Mouse (Mus musculus) CH12.LX (cell line): ENCODE results near the gene Insrr. TPM values are rescaled to one million over a fixed set of nuclear protein-coding genes. Genes with fewer than 3 reads are reported as not detected.

Source experiments
- DNase-seq: peaks from one replicate; pipeline ENCODE4 v3.0.0-alpha.2; 2013; ENCODE audit errors: extremely low read depth
- H3K27ac ChIP-seq: 2 replicates; pipeline ENCODE4 v1.5.1; 2012; ENCODE audit warnings: low read depth, mild to moderate bottlenecking, control low read depth, moderate library complexity; ENCODE audit not compliant: insufficient read depth
- H3K27me3 ChIP-seq: replicated peaks from 2 replicates; pipeline ENCODE3; 2012; ENCODE audit warnings: inconsistent platforms
- H3K36me3 ChIP-seq, 2 experiments: replicated peaks in 1 of 2; 2 replicates each; pipeline versions ENCODE3 to v1.6.1; 2012; ENCODE audit warnings: inconsistent platforms in 1 of 2, low read length in 1 of 2, mild to moderate bottlenecking in 1 of 2, mixed read lengths in 1 of 2, moderate library complexity in 1 of 2; ENCODE audit not compliant: control insufficient read depth in 1 of 2, insufficient read depth in 1 of 2
- H3K4me1 ChIP-seq, 2 experiments: 2 replicates each; pipeline ENCODE4 v1.6.1; 2012; ENCODE audit warnings: inconsistent platforms in 1 of 2, moderate library complexity in 1 of 2; ENCODE audit not compliant: insufficient read depth in 2 of 2, control insufficient read depth in 1 of 2
- H3K4me2 ChIP-seq: 2 replicates; pipeline ENCODE4 v1.6.1; 2012; ENCODE audit warnings: low read depth, mild to moderate bottlenecking, control low read depth; ENCODE audit not compliant: poor library complexity, insufficient read depth, severe bottlenecking
- H3K4me3 ChIP-seq, 3 experiments: fragments of 150-350 bp in 1 of 3; sonication (generic) in 1 of 3; replicated peaks in 1 of 3; 2 replicates each; pipeline versions ENCODE3 to v1.5.1; 2011 to 2012; ENCODE audit warnings: low read depth in 2 of 3, low read length in 2 of 3, mild to moderate bottlenecking in 2 of 3, moderate library complexity in 2 of 3, control low read depth in 1 of 3, improper control_type of control experiment in 1 of 3, inconsistent platforms in 1 of 3, mixed read lengths in 1 of 3; ENCODE audit not compliant: poor library complexity in 1 of 3
- H3K79me2 ChIP-seq: replicated peaks from 2 replicates; pipeline ENCODE4 v1.6.1; 2012; ENCODE audit warnings: mild to moderate bottlenecking, moderate library complexity; ENCODE audit not compliant: control insufficient read depth, poor library complexity, insufficient read depth, severe bottlenecking; ENCODE audit errors: extremely low read depth
- H3K9ac ChIP-seq: 2 replicates; pipeline ENCODE4 v1.6.1; 2012; ENCODE audit warnings: low read depth, mild to moderate bottlenecking, control low read depth, moderate library complexity; ENCODE audit not compliant: insufficient read depth
- H3K9me3 ChIP-seq: replicated peaks from 2 replicates; pipeline ENCODE3; 2012; ENCODE audit warnings: low read length, inconsistent platforms, mixed read lengths
- CHD1 ChIP-seq: IDR thresholded peaks from 2 replicates; pipeline ENCODE4 v1.6.1; 2012; ENCODE audit warnings: low read depth, low read length, improper control_type of control experiment, inconsistent platforms
- CTCF ChIP-seq, 2 experiments: IDR thresholded peaks in 1 of 2; conservative IDR thresholded peaks in 1 of 2; 2 replicates each; pipeline ENCODE4 v1.5.1; 2011 to 2012; ENCODE audit warnings: low read depth in 2 of 2, low read length in 2 of 2, improper control_type of control experiment in 1 of 2, inconsistent platforms in 1 of 2, mild to moderate bottlenecking in 1 of 2, moderate library complexity in 1 of 2
- E2F4 ChIP-seq: IDR thresholded peaks from 2 replicates; pipeline ENCODE4 v1.6.1; 2011; ENCODE audit warnings: low read depth, low read length, improper control_type of control experiment; ENCODE audit not compliant: insufficient replicate concordance
- ETS1 ChIP-seq: conservative IDR thresholded peaks from 2 replicates; pipeline ENCODE4 v1.6.1; 2012; ENCODE audit warnings: low read depth, mild to moderate bottlenecking, inconsistent platforms, low read length, improper control_type of control experiment, moderate library complexity
- HCFC1 ChIP-seq: IDR thresholded peaks from 2 replicates; pipeline ENCODE4 v1.6.1; 2012; ENCODE audit warnings: low read depth, mild to moderate bottlenecking, inconsistent platforms, low read length, improper control_type of control experiment
- IRF4 ChIP-seq: IDR thresholded peaks from 2 replicates; pipeline ENCODE4 v1.6.1; 2014; ENCODE audit warnings: low read depth, mild to moderate bottlenecking, inconsistent platforms, low read length, improper control_type of control experiment
- KAT2A ChIP-seq: IDR thresholded peaks from 2 replicates; pipeline ENCODE4 v1.6.1; 2012; ENCODE audit warnings: low read length, improper control_type of control experiment, inconsistent platforms; ENCODE audit not compliant: insufficient replicate concordance
- MYC ChIP-seq: IDR thresholded peaks from 2 replicates; pipeline ENCODE4 v1.6.1; 2011; ENCODE audit warnings: low read depth, mild to moderate bottlenecking, improper control_type of control experiment, low read length
- NRF1 ChIP-seq: IDR thresholded peaks from 2 replicates; pipeline ENCODE4 v1.6.1; 2014; ENCODE audit warnings: low read depth, mild to moderate bottlenecking, inconsistent platforms, low read length, improper control_type of control experiment, moderate library complexity
- SIN3A ChIP-seq: IDR thresholded peaks from 2 replicates; pipeline ENCODE4 v1.6.1; 2012; ENCODE audit warnings: low read length, improper control_type of control experiment, inconsistent platforms
- UBTF ChIP-seq: IDR thresholded peaks from 2 replicates; pipeline ENCODE4 v1.6.1; 2012; ENCODE audit warnings: low read depth, mild to moderate bottlenecking, inconsistent platforms, low read length, improper control_type of control experiment, moderate library complexity
- USF2 ChIP-seq: conservative IDR thresholded peaks from 2 replicates; pipeline ENCODE4 v1.6.1; 2011; ENCODE audit warnings: low read depth, low read length, improper control_type of control experiment
- ZC3H11A ChIP-seq: IDR thresholded peaks from 2 replicates; pipeline ENCODE4 v1.6.1; 2012; ENCODE audit warnings: low read depth, mild to moderate bottlenecking, inconsistent platforms, low read length, improper control_type of control experiment
- ZKSCAN1 ChIP-seq: IDR thresholded peaks from 2 replicates; pipeline ENCODE4 v1.6.1; 2012; ENCODE audit warnings: low read depth, inconsistent platforms, low read length, improper control_type of control experiment, borderline replicate concordance
- ZMIZ1 ChIP-seq: IDR thresholded peaks from 2 replicates; pipeline ENCODE4 v1.6.1; 2012; ENCODE audit warnings: low read depth, mild to moderate bottlenecking, inconsistent platforms, low read length, improper control_type of control experiment
- dilution Hi-C: fragments of 300-500 bp; cut with MboI; formaldehyde crosslinking; loops from 2 replicates; pipeline ENCODE4 v1.14.3; 2020; ENCODE audit warnings: low sequenced_read_pairs; ENCODE audit not compliant: extremely low pct_unique_long_range_greater_than_20kb, extremely low pct_ligation_motif_present
- in situ Hi-C: fragments of 300-500 bp; cut with MboI; formaldehyde crosslinking; loops from 3 replicates; pipeline ENCODE4 v1.14.3; 2019; ENCODE audit warnings: low sequenced_read_pairs, low pct_ligation_motif_present, low pct_unique_long_range_greater_than_20kb, mixed read lengths
- polyA plus RNA-seq: library from polyadenylated mRNA; unstranded; fragments of >175 nt; gene quantifications from 2 replicates; pipeline ENCODE4 v1.2.1, GENCODE M21; 2012; ENCODE audit warnings: low read depth; ENCODE audit not compliant: insufficient read length
- total RNA-seq, 2 experiments: library from RNA; depleted of rRNA; stranded (reverse); fragments of 300-350 nt in 1 of 2; fragments of >200 nt in 1 of 2; gene quantifications; 2 replicates each; pipeline ENCODE4 v1.2.3; 2012 to 2014

The Insrr gene
- total and polyA plus RNA-seq, 3 experiments, result 0.06 to 0.08 TPM; not detected in 1

DNA sequence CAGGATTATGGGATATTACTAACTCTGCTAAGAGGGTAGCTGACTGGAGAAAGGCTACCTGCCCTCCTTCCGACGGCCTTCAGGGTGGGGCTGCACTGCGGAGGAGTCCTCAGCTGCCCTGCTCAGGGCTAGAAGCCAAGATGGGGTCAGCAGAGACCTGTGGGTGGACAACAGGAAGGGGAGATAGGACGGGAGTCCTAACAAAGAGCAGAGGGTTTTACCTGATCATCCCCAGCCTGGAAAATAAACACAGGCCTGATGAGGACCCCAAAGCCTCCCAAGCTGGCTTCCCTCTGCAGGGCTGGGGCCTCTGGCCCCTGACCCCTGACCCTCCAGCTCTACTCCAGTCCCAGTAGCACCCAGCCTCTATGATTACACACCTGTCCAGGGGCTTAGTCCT lies 33.5 kb upstream of the Insrr start:
- Histone ChIP-seq H3K79me2 (no peaks in the 10 kb centered on the region), H3K9me3 (no peaks in the 10 kb centered on the region), H3K4me2 (no peak overlapping the region), H3K36me3 (no peaks in the 10 kb centered on the region), H3K4me3 (no peak overlapping the region), H3K9ac (no peak overlapping the region), H3K27me3 (peaks cover 13% of the 10 kb centered on the region), H3K27ac (no peak overlapping the region), H3K4me1 (peaks cover 8 to 30% of the 10 kb centered on the region in 2 experiments)
- in situ Hi-C loops, result no loop called here
- dilution Hi-C loops, result no loop called here
- no peak for DNase-seq
- TF ChIP-seq CHD1, result no peak
- no peak for TF ChIP-seq ETS1
- TF ChIP-seq NRF1, result no peak
- no peak for TF ChIP-seq ZMIZ1
- no peak for TF ChIP-seq HCFC1
- TF ChIP-seq CTCF (conservative IDR thresholded peaks at IDR 0.05 in 1 of 2, IDR thresholded peaks at IDR 0.05 in 1 of 2; ENCODE audit: low read depth in 2 of 2, low read length in 2 of 2), result no peak
- TF ChIP-seq KAT2A, result no peak
- TF ChIP-seq ZC3H11A, result no peak

DNA sequence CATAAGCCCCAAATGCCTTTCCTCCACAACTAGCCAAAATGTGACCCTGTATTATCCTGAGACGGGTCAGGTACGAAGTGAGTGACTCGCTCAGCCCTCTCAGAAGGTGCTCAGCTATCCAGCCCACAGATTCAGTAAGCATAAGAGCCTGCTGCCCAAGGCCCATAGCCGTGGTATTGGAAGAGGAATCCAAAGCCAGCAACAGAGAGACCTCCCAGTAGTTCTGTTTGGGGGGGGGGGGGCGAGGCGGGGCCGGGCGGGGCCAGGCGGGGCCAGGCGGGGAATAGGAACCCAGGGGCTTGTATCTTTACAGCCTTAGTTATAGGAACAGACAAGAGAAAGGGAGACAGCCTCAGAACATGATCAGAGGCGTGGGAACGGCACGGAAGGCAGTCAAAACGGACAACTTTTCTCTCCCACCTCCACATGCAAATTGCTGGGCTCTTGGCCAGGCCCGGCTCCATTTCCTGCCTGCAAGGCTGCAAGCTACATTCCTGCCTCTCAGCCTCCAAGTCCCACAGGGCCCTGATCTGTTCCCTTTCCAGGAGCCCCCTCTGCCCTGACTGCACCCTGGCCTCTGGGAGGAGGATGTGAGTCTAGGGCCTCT lies 33.0 kb upstream of the Insrr start:
- Histone ChIP-seq H3K4me3 (peak overlapping the region in 2 of 3 experiments; percentile 6 to 19), H3K9ac (no peak overlapping the region), H3K27ac (no peak overlapping the region), H3K27me3 (peaks cover 18% of the 10 kb centered on the region), H3K36me3 (no peaks in the 10 kb centered on the region), H3K4me2 (no peak overlapping the region), H3K79me2 (no peaks in the 10 kb centered on the region), H3K9me3 (no peaks in the 10 kb centered on the region), H3K4me1 (peaks cover 8 to 32% of the 10 kb centered on the region in 2 experiments)
- DNase-seq, result no peak
- dilution Hi-C loops, result no loop called here
- in situ Hi-C loops, result no loop called here
- TF ChIP-seq IRF4, result 0 out of 2 replicates have a peak, but pooled peaks have one; percentile 11
- no peak for TF ChIP-seq NRF1

DNA sequence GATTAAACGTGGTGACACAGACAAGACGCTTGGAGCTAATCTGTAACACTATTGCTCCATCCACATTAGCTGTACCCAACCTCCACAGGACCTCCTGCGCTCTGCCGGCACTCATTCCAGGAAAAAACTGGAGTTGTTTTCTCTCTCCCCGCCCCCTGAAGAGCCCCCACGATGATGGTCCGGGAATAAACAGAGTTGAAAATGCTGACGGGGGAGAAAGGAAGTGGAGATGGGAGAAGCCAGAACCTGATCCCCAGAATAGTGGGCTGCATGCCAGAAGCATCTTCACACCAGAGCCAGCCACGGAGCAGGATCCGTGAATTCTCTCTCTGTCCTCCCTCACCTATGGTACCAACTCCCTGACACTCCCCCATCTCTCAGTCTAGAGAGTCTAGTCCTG lies 32.2 kb upstream of the Insrr start:
- Histone ChIP-seq H3K9ac (no peak overlapping the region), H3K9me3 (no peaks in the 10 kb centered on the region), H3K27ac (no peak overlapping the region), H3K79me2 (no peaks in the 10 kb centered on the region), H3K4me2 (no peak overlapping the region), H3K36me3 (no peaks in the 10 kb centered on the region), H3K27me3 (peaks cover 21% of the 10 kb centered on the region), H3K4me1 (peaks cover 8 to 33% of the 10 kb centered on the region in 2 experiments), H3K4me3 (no peak overlapping the region)
- dilution Hi-C loops, result no loop called here
- no peak for TF ChIP-seq USF2
- no peak for TF ChIP-seq ZKSCAN1
- no peak for TF ChIP-seq E2F4
- no peak for TF ChIP-seq IRF4
- TF ChIP-seq MYC, result no peak
- no peak for TF ChIP-seq CTCF (conservative IDR thresholded peaks at IDR 0.05 in 1 of 2, IDR thresholded peaks at IDR 0.05 in 1 of 2; ENCODE audit: low read depth in 2 of 2, low read length in 2 of 2)
- TF ChIP-seq UBTF, result no peak
- no peak for TF ChIP-seq SIN3A
- in situ Hi-C loops, result no loop called here
- DNase-seq, result no peak
